Mouse (Mus musculus): ENCODE measurements around the gene Acsm1.

DNA sequence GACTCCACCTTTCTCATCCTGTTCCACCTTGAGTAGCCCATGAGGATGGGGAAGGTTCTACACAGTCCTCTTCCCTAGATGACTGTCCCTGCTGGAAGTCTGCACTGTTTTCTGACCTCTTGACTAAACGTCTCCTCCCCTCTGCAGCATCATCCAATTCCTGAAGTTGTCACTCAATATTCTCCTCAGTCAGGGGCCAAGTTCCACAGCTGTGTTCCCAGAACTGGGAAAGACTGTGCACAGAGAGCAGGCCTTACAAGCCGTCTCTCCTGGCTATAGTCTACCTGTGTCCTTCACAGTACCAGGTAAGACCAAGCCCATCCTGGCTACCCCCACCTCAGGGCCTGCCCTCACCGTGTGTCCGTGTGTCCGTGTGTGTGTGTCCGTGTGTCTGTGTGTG is 10.8 kb downstream of the Acsm1 start:
- TF ChIP-seq TAL1 (IDR thresholded peaks at IDR 0.05; ENCODE audit: low read length) = no peak
- TF ChIP-seq GATA1 (IDR thresholded peaks at IDR 0.05; ENCODE audit: low read length) = no peak

All from erythroblast, embryonic 14.5 days (primary cell).